Mouse (Mus musculus): ENCODE data around the gene Col11a2.

- peak; percentile 48 for TF ChIP-seq CTCF (IDR thresholded peaks at IDR 0.05)
- no peak for TF ChIP-seq POLR2A (IDR thresholded peaks at IDR 0.05; ENCODE audit: insufficient read depth, low read depth, low read length)
Observed at GRCm38 (mm10) chr17:34109038-34109805, 70.0 kb downstream of the Col11a2 start.
